Mouse (Mus musculus) embryonic facial prominence, embryonic 14.5 days (tissue): ENCODE measurements around the gene Otud7b. TPM values are rescaled to one million over a fixed set of nuclear protein-coding genes. Genes with fewer than 3 reads are reported as not detected.
"Not testable (repeated sequence)": the region's sequence is repeated elsewhere in the genome, so short reads cannot be mapped to it uniquely, and the experiment has no call there.

ENCODE experiments used
- ATAC-seq: fragments of 200-750 bp; cut with Nextera tagmentation; 2 replicates; pipeline ENCODE4 v1.8.0; 2017; ENCODE audit warnings: low read depth, moderate number of reproducible peaks, moderate TSS enrichment
- DNase-seq: peaks from one replicate; pipeline ENCODE4 v3.0.0-alpha.2; 2015; ENCODE audit warnings: low spot score
- H3K27ac ChIP-seq: fragments of 300-500 bp; sonication (generic); replicated peaks from 2 replicates; pipeline ENCODE4 v1.5.1; 2014; ENCODE audit warnings: low read depth, mild to moderate bottlenecking, low read length, moderate library complexity
- H3K27me3 ChIP-seq: fragments of 300-500 bp; sonication (generic); replicated peaks from 2 replicates; pipeline ENCODE4 v1.6.1; 2014; ENCODE audit warnings: low read length; ENCODE audit not compliant: control insufficient read depth, insufficient read depth
- H3K36me3 ChIP-seq: fragments of 300-500 bp; sonication (generic); 2 replicates; pipeline ENCODE4 v1.6.1; 2014; ENCODE audit warnings: low read length, mixed read lengths; ENCODE audit not compliant: control insufficient read depth, insufficient read depth
- H3K4me1 ChIP-seq: fragments of 300-500 bp; sonication (generic); 2 replicates; pipeline ENCODE4 v1.6.1; 2014; ENCODE audit warnings: antibody characterized with exemption, low read length; ENCODE audit not compliant: control insufficient read depth, insufficient read depth
- H3K4me2 ChIP-seq: fragments of 300-500 bp; sonication (generic); 2 replicates; pipeline ENCODE4 v1.6.1; 2014; ENCODE audit warnings: low read depth, mild to moderate bottlenecking, low read length, moderate library complexity, mixed read lengths
- H3K4me3 ChIP-seq: fragments of 300-500 bp; sonication (generic); 2 replicates; pipeline ENCODE4 v1.5.1; 2014; ENCODE audit warnings: low read depth, mild to moderate bottlenecking, low read length
- H3K9ac ChIP-seq: fragments of 300-500 bp; sonication (generic); 2 replicates; pipeline ENCODE4 v1.6.1; 2014; ENCODE audit warnings: low read depth, mild to moderate bottlenecking, low read length, moderate library complexity, mixed read lengths
- H3K9me3 ChIP-seq: fragments of 300-500 bp; sonication (generic); 2 replicates; pipeline ENCODE4 v1.6.1; 2016; ENCODE audit warnings: low read length; ENCODE audit not compliant: control insufficient read depth
- WGBS: fragments of 180-500 bp; shearing (Covaris S2); extraction: QIAGEN DNeasy Blood & Tissue Kit; methylation state at CpG from one replicate; pipeline ENCODE4 v1.1.7; 2014; 5-methylcytosine and 5-hydroxymethylcytosine counted together
- polyA plus RNA-seq: library from polyadenylated mRNA; unstranded; fragments of >200 nt; fragmentation: Nextera tagmentation; extraction: Ambion mirVana; gene quantifications from 2 replicates; pipeline ENCODE4 v1.2.1, GENCODE M21; 2014

The Otud7b gene
- polyA plus RNA-seq, 1 experiment from 2014 or later: 17.6 TPM

- not testable (repeated sequence) for H3K9me3 ChIP-seq, H3K36me3 ChIP-seq, H3K27ac ChIP-seq, H3K9ac ChIP-seq, H3K27me3 ChIP-seq, H3K4me3 ChIP-seq, DNase-seq, ATAC-seq
- WGBS: 29% methylated on average over 6 of the region's 8 CpGs
- Histone ChIP-seq H3K4me1 (peaks cover 13% of the 10 kb centered on the region), H3K4me2 (peak overlapping the region; percentile 91)
Observed at GRCm38 (mm10) chr3:96198601-96199251, 94.4 kb downstream of the Otud7b start.

DNA sequence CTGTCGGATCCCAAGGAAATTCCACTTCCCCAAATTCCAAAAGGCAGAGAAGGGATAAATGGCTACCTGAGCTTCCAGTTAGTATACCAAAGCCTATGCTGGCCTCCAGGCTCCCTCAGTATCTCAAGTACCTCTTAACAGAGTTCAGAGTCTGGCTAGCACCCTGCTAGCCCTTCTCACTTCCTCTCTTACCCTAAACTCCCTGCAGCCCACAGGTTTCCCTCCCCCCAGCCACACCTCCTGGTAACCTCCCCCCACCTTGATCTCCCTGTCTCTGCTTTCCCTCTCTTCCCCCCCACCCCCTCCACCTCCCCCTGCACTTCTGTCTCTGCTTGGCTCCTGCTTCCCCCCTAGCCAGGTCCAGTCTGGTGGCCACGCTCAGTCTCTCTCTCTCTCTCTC, 95.4 kb downstream of the Otud7b start:
- WGBS: 37% methylated on average over 2 of the region's 2 CpGs
- DNase-seq (no peak), ATAC-seq (no peak)
- Histone ChIP-seq H3K36me3 (no peaks in the 10 kb centered on the region), H3K27ac (no peak overlapping the region), H3K9ac (no peak overlapping the region), H3K9me3 (no peaks in the 10 kb centered on the region), H3K4me2 (no peak overlapping the region), H3K4me1 (peaks cover 13% of the 10 kb centered on the region), H3K27me3 (no peaks in the 10 kb centered on the region), H3K4me3 (no peak overlapping the region)

DNA sequence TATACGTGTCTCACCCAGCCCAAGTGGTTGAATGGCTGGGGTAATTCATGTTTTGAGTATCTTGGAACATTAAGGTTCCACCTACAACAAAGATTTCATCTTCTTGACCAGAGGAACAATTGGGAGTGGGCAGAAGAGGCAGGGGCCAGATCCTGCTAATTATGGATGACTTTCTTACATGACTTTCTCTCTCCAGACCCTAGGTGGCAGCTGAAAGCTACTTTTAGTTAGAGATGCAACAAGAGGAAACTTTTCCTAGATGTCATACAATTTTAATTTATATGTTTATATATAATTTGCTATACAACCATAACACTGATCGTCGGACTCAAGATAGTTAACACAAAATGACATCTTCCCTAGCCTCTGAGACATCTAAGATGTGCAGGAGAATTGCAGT, 103.5 kb downstream of the Otud7b start:
- Histone ChIP-seq H3K36me3 (no peaks in the 10 kb centered on the region), H3K4me3 (no peak overlapping the region), H3K9me3 (no peaks in the 10 kb centered on the region), H3K27ac (no peak overlapping the region), H3K9ac (no peak overlapping the region), H3K4me1 (no peaks in the 10 kb centered on the region), H3K4me2 (no peak overlapping the region), H3K27me3 (no peaks in the 10 kb centered on the region)
- 81% methylated on average over 3 of the region's 3 CpGs for WGBS
- DNase-seq (no peak), ATAC-seq (no peak)

DNA sequence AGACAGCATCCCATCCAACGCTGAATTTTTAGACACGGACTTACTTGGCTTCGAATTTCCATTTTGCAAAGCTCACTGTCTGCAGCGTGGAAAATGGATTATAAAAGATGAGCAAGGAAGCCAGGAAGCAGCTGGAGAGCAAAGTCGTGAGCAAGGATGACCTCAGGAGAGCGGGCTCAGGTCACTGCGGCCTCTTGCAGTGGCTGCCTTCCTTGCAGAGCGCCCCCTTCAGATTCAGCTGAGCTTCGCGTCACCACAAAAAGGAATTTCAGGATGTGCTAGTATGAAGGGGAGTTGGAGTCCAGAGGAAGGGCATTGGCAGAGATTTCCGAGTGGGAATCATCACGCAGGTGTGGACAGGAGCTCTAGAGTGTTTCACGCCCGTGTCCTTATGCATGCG, 104.9 kb downstream of the Otud7b start:
- Histone ChIP-seq H3K27ac (no peak overlapping the region), H3K9me3 (no peaks in the 10 kb centered on the region), H3K4me1 (no peaks in the 10 kb centered on the region), H3K36me3 (no peaks in the 10 kb centered on the region), H3K27me3 (no peaks in the 10 kb centered on the region), H3K4me2 (no peak overlapping the region), H3K4me3 (no peak overlapping the region), H3K9ac (no peak overlapping the region)
- whole genome bisulfite sequencing: 21% methylated on average over 15 of the region's 15 CpGs
- DNase-seq (no peak), ATAC-seq (no peak)

Other genes with a start within 250 kb of the Otud7b start
- gene Prpf3, start 248.6 kb upstream of the Otud7b start, polyA plus RNA-seq: 41.9 and 46.0 TPM in 2 replicates
- gene Mrps21, start 233.0 kb upstream of the Otud7b start, polyA plus RNA-seq: 288 and 315 TPM in 2 replicates
- 4.1 and 4.4 TPM in 2 replicates for gene Ciart, start 222.3 kb upstream of the Otud7b start, polyA plus RNA-seq
- 19.3 and 20.1 TPM in 2 replicates for gene BC028528, start 212.5 kb upstream of the Otud7b start, polyA plus RNA-seq
- 36.6 and 39.5 TPM in 2 replicates for gene Aph1a, start 210.6 kb upstream of the Otud7b start, polyA plus RNA-seq
- 3.7 and 5.6 TPM in 2 replicates for gene Car14, start 199.8 kb upstream of the Otud7b start, polyA plus RNA-seq
- gene Anp32e, start 175.3 kb upstream of the Otud7b start, polyA plus RNA-seq: 62.6 and 64.2 TPM in 2 replicates
- 40.5 and 43.2 TPM in 2 replicates for gene Plekho1, start 108.5 kb upstream of the Otud7b start, polyA plus RNA-seq
- 24.4 and 25.7 TPM in 2 replicates for gene Vps45, start 46.1 kb upstream of the Otud7b start, polyA plus RNA-seq
- gene Mtmr11, start 57.5 kb downstream of the Otud7b start, polyA plus RNA-seq: 19.7 and 24.6 TPM in 2 replicates
- gene Sf3b4, start 67.8 kb downstream of the Otud7b start, polyA plus RNA-seq: 152 and 158 TPM in 2 replicates
- 4.4 and 6.1 TPM in 2 replicates for gene Sv2a, start 76.6 kb downstream of the Otud7b start, polyA plus RNA-seq
- gene Bola1, start 115.2 kb downstream of the Otud7b start, polyA plus RNA-seq: 47.5 and 55.7 TPM in 2 replicates
- 0.72 and 0.78 TPM in 2 replicates for gene Hist2h2ab, start 115.3 kb downstream of the Otud7b start, polyA plus RNA-seq
- gene Hist2h2ac, start 116.4 kb downstream of the Otud7b start, polyA plus RNA-seq: 8.4 and 10.0 TPM in 2 replicates
- gene Hist2h2be, start 116.6 kb downstream of the Otud7b start, polyA plus RNA-seq: 7.8 and 8.8 TPM in 2 replicates
- gene Hist2h3c2, start 134.6 kb downstream of the Otud7b start, polyA plus RNA-seq: 5.2 and 5.3 TPM in 2 replicates
- 46.9 and 57.6 TPM in 2 replicates for gene Hist2h2aa2, start 135.7 kb downstream of the Otud7b start, polyA plus RNA-seq
- 19.8 and 22.0 TPM in 2 replicates for gene Hist2h2aa1, start 141.0 kb downstream of the Otud7b start, polyA plus RNA-seq
- 0.48 TPM in 1 of 2 replicates, not detected in the other for gene Hist2h3c1, start 142.2 kb downstream of the Otud7b start, polyA plus RNA-seq
- 6.9 TPM in 2 replicates for gene Hist2h4, start 158.8 kb downstream of the Otud7b start, polyA plus RNA-seq
- 44.3 and 57.8 TPM in 2 replicates for gene Hist2h3b, start 164.1 kb downstream of the Otud7b start, polyA plus RNA-seq
- gene Hist2h2bb, start 165.2 kb downstream of the Otud7b start, polyA plus RNA-seq: 8.9 and 12.7 TPM in 2 replicates
- 4.0 and 5.3 TPM in 2 replicates for gene Fcgr1, start 189.4 kb downstream of the Otud7b start, polyA plus RNA-seq